Mouse (Mus musculus): ENCODE results near the gene Pcbp4.

Pcbp4 gene

GRCm38 (mm10) chr9:106453271-106454070 lies at the start of gene Pcbp4:
Gene Pcbp4 (plus strand): TSS chr9:106453291.
- peak; percentile 62 for DNase-seq

GRCm38 (mm10) chr9:106405275-106405674 lies 47.8 kb upstream of the Pcbp4 start:
- DNase-seq: no peak

DNA sequence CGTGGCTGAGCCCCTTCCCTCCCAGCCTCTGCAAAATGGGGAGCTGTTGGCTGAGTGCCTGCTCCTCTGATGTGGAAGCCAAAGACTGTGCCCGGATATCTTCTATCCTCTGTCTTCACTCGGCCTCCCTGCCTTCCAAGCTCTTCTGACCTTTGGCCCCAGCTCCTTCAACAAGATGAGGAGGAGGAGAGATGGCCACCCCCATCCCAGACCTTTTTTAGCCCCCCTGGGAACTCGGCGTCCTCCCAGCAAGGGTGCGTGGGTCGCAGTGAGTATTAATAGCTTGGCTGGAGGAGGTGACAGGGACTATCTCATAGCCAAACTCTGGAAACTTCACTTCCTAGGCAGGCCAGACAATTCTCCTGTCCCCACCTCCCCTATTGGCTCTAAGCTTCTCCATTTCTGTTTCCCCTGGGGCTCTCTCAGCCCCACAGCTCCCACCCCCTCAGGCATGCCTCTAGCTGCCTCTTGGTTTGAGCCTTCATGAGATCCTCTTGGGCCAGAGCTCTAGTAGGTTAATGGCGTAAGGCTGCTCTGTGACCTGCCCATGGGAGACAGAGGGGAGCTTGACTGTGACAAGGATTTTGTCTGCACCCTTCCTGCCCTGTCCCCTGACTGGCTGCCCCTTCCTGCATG lies 46.5 kb upstream of the Pcbp4 start:
- DNase-seq: no peak

DNA sequence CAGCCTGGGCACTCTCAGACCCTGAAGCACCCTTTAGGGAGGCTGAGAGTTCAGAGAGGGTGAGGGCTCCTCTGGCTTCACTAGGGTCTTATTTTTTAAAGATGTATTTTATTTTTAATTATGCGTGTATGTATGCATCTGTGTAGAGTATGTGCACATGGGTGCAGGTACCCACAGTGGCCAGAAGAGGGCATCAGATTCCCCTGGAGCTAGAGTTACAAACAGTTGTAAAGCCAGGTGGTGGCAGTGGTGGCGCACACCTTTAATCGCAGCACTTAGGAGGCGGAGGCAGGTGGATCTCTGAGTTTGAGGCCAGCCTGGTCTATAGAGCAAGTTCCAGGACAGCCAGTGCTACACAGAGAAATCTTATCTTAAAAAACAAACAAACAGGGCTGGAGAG lies 44.0 kb upstream of the Pcbp4 start:
- DNase-seq: no peak

DNA sequence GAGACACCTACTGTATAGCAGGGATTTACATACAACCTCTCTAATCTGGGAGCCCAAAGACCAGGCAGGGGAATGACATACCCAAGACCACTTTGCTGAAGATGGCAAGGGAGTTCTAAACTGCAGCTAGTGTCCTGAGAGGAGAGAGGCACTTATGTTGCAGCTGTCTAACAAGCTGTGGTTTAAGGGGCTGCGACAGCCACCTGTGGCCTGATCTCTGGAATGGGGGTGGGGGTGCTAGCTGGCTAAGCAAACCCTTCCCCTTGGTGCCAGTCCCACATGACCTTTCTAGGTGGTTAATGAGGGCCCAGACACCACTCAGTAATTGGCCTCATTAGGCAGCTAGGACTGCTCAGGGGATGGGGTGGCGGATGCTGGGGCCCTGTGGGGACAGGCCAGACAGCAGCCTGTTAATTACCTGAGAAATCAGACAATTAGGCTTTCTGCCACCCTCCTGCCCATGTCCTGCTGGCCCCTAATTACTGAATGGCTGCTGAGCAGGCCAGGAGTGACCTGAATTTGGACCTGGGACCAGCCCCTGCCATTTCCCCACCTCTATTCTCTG lies 42.9 kb upstream of the Pcbp4 start:
- no peak for DNase-seq

- peak; percentile 69 for DNase-seq
These were observed 41.9 kb upstream of the Pcbp4 start for GRCm38 (mm10) chr9:106411091-106411594.

DNA sequence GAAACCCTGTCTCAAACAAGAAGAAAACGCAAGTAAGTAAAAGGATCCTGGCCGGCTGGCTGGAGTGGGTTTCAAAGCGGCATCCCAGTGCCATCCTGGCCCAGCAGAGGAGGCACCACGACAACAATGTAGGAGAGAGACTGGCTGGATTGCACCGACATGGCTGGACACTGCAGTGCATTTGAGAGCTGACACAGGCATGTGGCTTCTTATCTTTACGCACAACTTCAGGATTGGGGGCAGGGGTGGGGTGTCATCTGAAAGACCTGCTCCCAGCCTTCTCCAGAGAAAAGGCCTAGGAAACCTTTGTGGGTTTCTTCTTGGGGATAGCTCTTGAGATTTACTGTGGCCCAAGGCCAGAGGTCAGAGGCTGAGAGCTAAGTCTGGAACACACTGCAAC lies 41.4 kb upstream of the Pcbp4 start:
- DNase-seq: no peak

- no peak for DNase-seq
These were observed 40.9 kb upstream of the Pcbp4 start for GRCm38 (mm10) chr9:106412210-106412609.

DNA sequence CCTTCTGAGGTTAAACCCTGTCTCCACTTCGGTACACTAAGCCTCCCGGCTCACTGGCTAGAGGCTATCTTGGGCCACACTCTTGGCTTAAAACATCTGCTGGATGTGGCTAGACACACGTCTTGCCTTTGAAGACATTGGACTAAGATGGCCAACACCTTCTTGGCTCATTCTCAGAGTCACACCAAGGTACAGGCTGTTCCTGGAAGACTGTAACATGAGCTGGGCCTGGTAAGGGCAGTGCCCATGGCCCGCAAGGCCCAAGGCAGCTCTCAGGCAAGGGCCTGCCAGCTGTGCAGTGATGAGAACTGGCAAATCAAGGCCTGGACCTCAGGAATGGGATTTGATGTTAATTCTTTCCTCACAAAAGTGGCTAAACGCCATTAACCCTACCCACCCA lies 39.5 kb upstream of the Pcbp4 start:
- DNase-seq: no peak

- no peak for DNase-seq
These were observed 36.3 kb upstream of the Pcbp4 start for GRCm38 (mm10) chr9:106416826-106417225.

DNA sequence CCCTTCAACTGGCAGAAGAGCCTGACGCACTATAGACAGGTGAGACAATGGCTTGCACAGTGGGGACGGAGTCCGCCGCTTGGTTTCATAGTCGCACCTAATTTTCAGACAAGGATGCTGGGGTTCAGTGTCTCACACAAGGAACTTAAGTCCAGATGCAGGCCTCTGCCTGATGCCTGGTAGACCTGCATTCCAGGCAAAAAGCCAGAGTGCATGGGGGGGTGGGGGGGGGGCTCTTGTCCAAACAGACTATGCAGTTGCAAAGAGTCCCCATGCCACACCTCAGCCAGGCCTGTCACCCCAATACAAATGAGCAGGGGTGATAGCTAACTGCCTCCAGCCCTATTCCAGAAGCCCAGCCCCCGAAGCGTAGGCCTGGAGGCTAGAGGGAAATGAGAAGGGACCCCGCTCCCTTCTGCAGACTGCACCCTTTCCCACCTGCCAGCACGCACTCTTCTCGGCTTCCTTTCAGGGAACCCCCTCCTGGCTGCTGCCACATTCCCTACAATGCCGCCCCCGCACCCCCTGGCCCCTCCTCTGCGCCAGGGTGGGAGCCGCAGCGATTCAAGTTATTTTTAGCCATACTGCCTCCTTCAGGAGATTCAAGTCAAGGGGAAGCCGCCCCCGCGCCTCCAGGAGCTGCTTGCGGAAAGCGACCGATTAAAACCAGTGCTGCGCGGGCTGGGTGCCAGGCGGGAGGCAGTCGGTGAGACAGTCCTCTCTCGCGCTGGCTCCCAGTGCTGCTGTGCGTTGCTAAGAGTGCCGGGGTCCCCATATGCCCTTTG lies 35.1 kb upstream of the Pcbp4 start:
- DNase-seq: peak; percentile 99

GRCm38 (mm10) chr9:106420608-106421007 lies 32.5 kb upstream of the Pcbp4 start:
- no peak for DNase-seq

GRCm38 (mm10) chr9:106421033-106421864 lies 31.8 kb upstream of the Pcbp4 start:
- DNase-seq: no peak

- DNase-seq: peak; percentile 88
These were observed 31.3 kb upstream of the Pcbp4 start for GRCm38 (mm10) chr9:106421865-106422160.

DNA sequence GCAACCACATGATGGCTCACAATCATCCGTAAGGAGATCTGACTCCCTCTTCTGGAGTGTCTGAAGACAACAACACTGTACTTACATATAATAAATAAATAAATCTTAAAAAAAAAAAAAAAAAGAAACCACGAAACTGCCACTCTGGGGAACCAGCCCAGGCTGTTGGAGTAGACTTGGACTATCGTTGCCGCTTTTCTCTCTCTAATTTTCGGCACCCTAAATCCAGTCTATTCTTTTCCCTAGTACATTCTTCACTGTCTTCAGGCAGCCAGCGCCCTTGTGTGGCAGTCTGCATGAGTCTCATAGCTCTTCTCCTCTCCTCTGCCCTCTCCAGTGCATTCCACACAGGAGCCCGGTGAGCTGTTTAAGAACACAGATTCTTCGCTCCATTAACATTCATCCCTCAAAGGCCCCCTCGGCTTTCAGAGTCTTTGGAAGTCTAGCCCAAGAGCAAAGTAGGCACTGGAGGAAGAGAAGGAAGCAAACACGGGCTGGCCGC lies 24.3 kb upstream of the Pcbp4 start:
- no peak for DNase-seq

DNA sequence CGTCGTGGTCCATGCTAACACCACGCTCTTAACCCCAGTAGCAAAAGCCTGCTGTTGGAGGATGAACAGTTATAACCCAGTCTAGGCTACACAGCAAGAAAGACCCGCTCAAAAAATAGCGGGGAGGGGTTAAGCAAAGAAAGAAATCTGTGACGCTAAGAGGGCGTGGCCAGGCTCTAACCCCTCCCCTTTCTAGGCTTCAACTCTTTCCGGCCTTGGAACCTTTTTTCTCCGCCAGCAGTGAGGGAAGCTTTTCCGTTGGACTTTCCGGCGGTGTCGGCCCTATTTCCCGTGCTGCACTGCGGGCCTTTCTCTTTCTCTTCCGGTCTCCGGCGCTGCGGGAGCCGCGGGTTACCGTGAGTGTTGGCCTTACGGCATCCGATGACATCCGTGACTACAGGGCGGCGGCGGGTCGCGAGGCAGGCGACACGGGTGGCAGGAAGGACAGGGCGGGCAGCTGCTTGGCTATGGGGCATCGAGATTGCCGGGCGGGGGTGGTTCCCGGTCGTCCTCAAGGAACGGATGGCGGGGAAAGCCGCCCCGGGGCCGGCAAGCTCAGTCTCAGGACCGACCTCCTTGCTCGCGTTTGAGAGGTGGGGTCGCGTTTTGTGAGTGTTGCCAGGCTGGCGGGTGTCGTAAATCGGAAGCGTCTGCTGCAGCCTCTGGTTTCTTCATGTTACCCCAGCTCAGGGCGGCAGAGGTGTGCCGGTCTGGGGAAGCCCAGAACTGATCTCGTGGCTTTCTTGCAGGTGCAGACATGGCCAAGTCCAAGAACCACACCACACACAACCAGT lies 23.7 kb upstream of the Pcbp4 start, which contains the start of gene Rpl29:
Rpl29 (plus strand) TSS at position 234 of the 794 bp plus-strand sequence.
- peak; percentile 89 for DNase-seq

- DNase-seq: no peak
These were observed 23.2 kb upstream of the Pcbp4 start for GRCm38 (mm10) chr9:106430015-106430264.

- peak; percentile 11 for DNase-seq
These were observed 19.7 kb upstream of the Pcbp4 start for GRCm38 (mm10) chr9:106433389-106433788.

DNA sequence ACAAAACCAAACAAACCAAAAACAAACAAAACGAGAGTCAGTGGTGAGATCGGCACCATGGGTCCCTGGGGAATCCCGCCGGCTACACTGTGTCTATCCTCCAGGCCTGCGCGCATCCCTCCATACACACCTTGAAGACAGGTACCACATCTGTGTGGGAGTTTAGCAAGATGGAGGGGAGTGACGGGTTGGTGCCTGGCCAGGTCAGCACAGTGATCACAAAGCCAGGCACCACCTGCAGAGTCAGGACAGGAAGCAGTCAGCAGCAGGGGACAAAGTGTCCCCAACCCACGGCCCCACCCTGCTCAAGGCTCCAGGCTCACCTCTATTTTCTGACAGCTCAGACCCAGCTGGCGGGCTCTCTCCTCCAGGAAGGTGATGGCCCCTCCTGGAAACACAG lies 16.5 kb upstream of the Pcbp4 start:
- DNase-seq: peak; percentile 5

GRCm38 (mm10) chr9:106442680-106443079 lies 10.4 kb upstream of the Pcbp4 start:
- DNase-seq: no peak

GRCm38 (mm10) chr9:106444836-106445235 lies 8.3 kb upstream of the Pcbp4 start:
- DNase-seq: no peak

- DNase-seq: peak; percentile 88
These were observed 5.7 kb upstream of the Pcbp4 start, which contains the start of the genes Abhd14b and Abhd14a for GRCm38 (mm10) chr9:106447348-106447747. Gene Abhd14b (plus strand): TSS chr9:106447459. Gene Abhd14a (minus strand): TSS chr9:106447678.

Measured in right cerebral cortex, postnatal 14 days (tissue).